Comparison of ENCODE assay signal across 14 mouse cellular contexts in genomic region chr19:16064911-16065310, GRCm38 (mm10).
A peak's percentile ranks its signal among the peaks of the same experiment; 100 is the strongest.
DNase-seq lines count a peak whose midpoint lies in the region; ATAC-seq and TF ChIP-seq lines count a peak whose summit lies in the region.
"Had no signal": no experiment of that assay in that cellular context is flagged by ENCODE, and none has a peak within 500 bp of the region (broad histone marks: within the 10 kb centered on the region; RNA-seq: fewer than 3 reads in every experiment).

No protein-coding gene starts in this region.

- no peak overlapping the region for H3K4me2 ChIP-seq in lung, postnatal 0 days (replicated peaks; ENCODE audit: low read depth, low read length)
- no peak overlapping the region for H3K4me2 ChIP-seq in CH12.LX (ENCODE audit: insufficient read depth, low read depth, poor library complexity, severe bottlenecking)
- no peak overlapping the region for H3K4me2 ChIP-seq in hindbrain, embryonic 14.5 days (replicated peaks)

- no peak overlapping the region for H3K27ac ChIP-seq in lung, postnatal 0 days (ENCODE audit: low read length)
- H3K27ac ChIP-seq in CH12.LX (ENCODE audit: insufficient read depth, low read depth): no peak overlapping the region
- H3K27ac ChIP-seq in hindbrain, embryonic 14.5 days: no peak overlapping the region
- H3K27ac ChIP-seq: forebrain, embryonic 13.5 days; heart, adult 2 months had no signal

- no peaks in the 10 kb centered on the region for H3K79me2 ChIP-seq in CH12.LX (replicated peaks; ENCODE audit: control insufficient read depth, extremely low read depth, insufficient read depth, poor library complexity, severe bottlenecking)

- dilution Hi-C loops in CH12.LX (cut with MboI; ENCODE audit: extremely low pct_ligation_motif_present, extremely low pct_unique_long_range_greater_than_20kb, low sequenced_read_pairs): no loop called here

- no peak for ATAC-seq in lung, postnatal 0 days
- ATAC-seq in megakaryocyte, adult 5-6 weeks (ENCODE audit: poor library complexity, severe bottlenecking): peak; percentile 54
- ATAC-seq in hindbrain, embryonic 14.5 days (ENCODE audit: low FRiP score): no peak

- no peaks in the 10 kb centered on the region for H3K36me3 ChIP-seq in lung, postnatal 0 days (ENCODE audit: insufficient read depth, low read length)
- no peaks in the 10 kb centered on the region for H3K36me3 ChIP-seq in CH12.LX (replicated peaks in 1 of 2; ENCODE audit: control insufficient read depth in 1 of 2, insufficient read depth in 1 of 2, low read length in 1 of 2)
- no peaks in the 10 kb centered on the region for H3K36me3 ChIP-seq in hindbrain, embryonic 14.5 days (replicated peaks; ENCODE audit: control insufficient read depth, insufficient read depth)
- H3K36me3 ChIP-seq: embryonic facial prominence, embryonic 10.5 days; heart, embryonic 12.5 days had no signal

- no peak for TF ChIP-seq POLR2A in CH12.LX (IDR thresholded peaks at IDR 0.05; ENCODE audit: low read depth, low read length)

- peak; percentile 4 for DNase-seq in lung, postnatal 0 days (ENCODE audit: low spot score)
- no peak for DNase-seq in lung, postnatal 36 days
- no peak for DNase-seq in CH12.LX (ENCODE audit: extremely low read depth)
- no peak for DNase-seq in thymus, postnatal 14 days
- DNase-seq in hindbrain, embryonic 14.5 days (ENCODE audit: low spot score): no peak
- DNase-seq: adrenal gland, adult 2 months; adrenal gland, postnatal 25 days; gastrocnemius, postnatal 36 days; heart, adult 2 months; heart, postnatal 36 days had no signal

- H3K4me1 ChIP-seq in lung, postnatal 0 days (ENCODE audit: insufficient read depth, low read depth, low read length): peaks cover 7% of the 10 kb centered on the region; the same call in 1 of the 2 replicates
- H3K4me1 ChIP-seq in CH12.LX (ENCODE audit: control insufficient read depth in 1 of 2, insufficient read depth in 2 of 2): peaks cover 9 to 25% of the 10 kb centered on the region in 2 experiments
- H3K4me1 ChIP-seq in hindbrain, embryonic 14.5 days (replicated peaks; ENCODE audit: control insufficient read depth, insufficient read depth, low read length): 0 out of 2 replicates have a peak, but pooled peaks cover 3% of the 10 kb centered on the region
- H3K4me1 ChIP-seq: forebrain, embryonic 13.5 days had no signal

- H3K27me3 ChIP-seq in lung, postnatal 0 days (replicated peaks; ENCODE audit: insufficient read depth, low read length): no peaks in the 10 kb centered on the region
- no peaks in the 10 kb centered on the region for H3K27me3 ChIP-seq in CH12.LX (replicated peaks)
- H3K27me3 ChIP-seq in hindbrain, embryonic 14.5 days (ENCODE audit: control insufficient read depth, insufficient read depth, low read length): no peaks in the 10 kb centered on the region
- H3K27me3 ChIP-seq: forebrain, embryonic 13.5 days had no signal

- no peak for TF ChIP-seq CTCF in lung, postnatal 0 days (IDR thresholded peaks at IDR 0.05)
- no peak for TF ChIP-seq CTCF in CH12.LX (conservative IDR thresholded peaks at IDR 0.05 in 1 of 2, IDR thresholded peaks at IDR 0.05 in 1 of 2; ENCODE audit: low read depth in 2 of 2, low read length in 2 of 2)

- H3K9me3 ChIP-seq in lung, postnatal 0 days (ENCODE audit: low read length): no peaks in the 10 kb centered on the region
- no peaks in the 10 kb centered on the region for H3K9me3 ChIP-seq in CH12.LX (replicated peaks; ENCODE audit: low read length)
- H3K9me3 ChIP-seq in hindbrain, embryonic 14.5 days (ENCODE audit: control insufficient read depth, low read length): no peaks in the 10 kb centered on the region
- H3K9me3 ChIP-seq: embryonic facial prominence, embryonic 10.5 days; forebrain, embryonic 13.5 days; heart, embryonic 12.5 days had no signal

- no peak overlapping the region for H3K4me3 ChIP-seq in lung, postnatal 0 days (ENCODE audit: low read depth, low read length)
- no peak overlapping the region for H3K4me3 ChIP-seq in CH12.LX (replicated peaks in 1 of 3; ENCODE audit: low read depth in 2 of 3, low read length in 2 of 3, poor library complexity in 1 of 3)
- H3K4me3 ChIP-seq in hindbrain, embryonic 14.5 days (replicated peaks; ENCODE audit: low read length): no peak overlapping the region
- H3K4me3 ChIP-seq: forebrain, embryonic 13.5 days; heart, adult 2 months had no signal

- 89% methylated on average over 3 of the region's 3 CpGs for WGBS in lung, postnatal 0 days
- 94% methylated on average over 3 of the region's 3 CpGs for WGBS in hindbrain, embryonic 14.5 days

- no peak for TF ChIP-seq EP300 in lung, postnatal 0 days (IDR thresholded peaks at IDR 0.05)
- peak; percentile 55; the same call in 1 of the 2 replicates for TF ChIP-seq EP300 in CH12.LX (IDR thresholded peaks at IDR 0.05; ENCODE audit: low read length)

- in situ Hi-C loops in CH12.LX (cut with MboI; ENCODE audit: low pct_ligation_motif_present, low pct_unique_long_range_greater_than_20kb, low sequenced_read_pairs): loop anchor here (25.0 kb wide), 2 partner anchors 272 to 522 kb away; no protein-coding TSS in a partner anchor

- TF ChIP-seq RAD21 in CH12.LX (IDR thresholded peaks at IDR 0.05; ENCODE audit: low read depth, low read length): no peak

- no peak overlapping the region for H3K9ac ChIP-seq in lung, postnatal 0 days (replicated peaks; ENCODE audit: low read depth)
- H3K9ac ChIP-seq in CH12.LX (ENCODE audit: insufficient read depth, low read depth): no peak overlapping the region
- H3K9ac ChIP-seq in hindbrain, embryonic 14.5 days: no peak overlapping the region

TF ChIP-seq in CH12.LX, 34 proteins besides CTCF, POLR2A, EP300 and RAD21:
- TF ChIP-seq IRF4 (IDR thresholded peaks at IDR 0.05; ENCODE audit: low read depth, low read length) (0 out of 2 replicates have a peak, but pooled peaks have one; percentile 17), JUND (conservative IDR thresholded peaks at IDR 0.05; ENCODE audit: low read depth, low read length) (no peak)
